22 mouse cellular contexts compared by ENCODE assay signal in the genomic region with DNA sequence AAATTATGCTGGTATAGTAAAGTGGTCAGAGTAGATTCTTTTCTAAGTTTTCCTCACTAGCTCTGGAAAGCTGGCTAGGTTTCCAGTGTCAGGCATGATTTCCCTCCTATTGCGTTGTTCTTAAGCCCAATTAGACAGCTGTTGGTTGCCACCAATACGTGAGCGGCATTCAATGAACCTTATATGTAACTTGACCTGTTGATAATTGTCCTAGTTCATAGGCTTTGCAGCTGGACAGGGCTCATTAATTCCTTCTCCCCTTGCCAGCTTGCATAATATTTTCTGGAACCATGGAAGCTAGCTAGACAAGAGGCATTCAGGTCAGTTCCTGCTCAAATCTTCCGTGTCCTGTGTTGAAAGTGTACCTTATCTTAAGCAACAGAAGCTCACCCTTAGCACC.
DNase-seq lines count a peak whose midpoint lies in the region; ATAC-seq lines count a peak whose summit lies in the region.
"Had no signal": no experiment of that assay in that cellular context is flagged by ENCODE, and none has a peak within 500 bp of the region (broad histone marks: within the 10 kb centered on the region; RNA-seq: fewer than 3 reads in every experiment).

No protein-coding gene starts in this region.

- ATAC-seq in embryonic facial prominence, embryonic 11.5 days (replicated peaks; ENCODE audit: insufficient number of reproducible peaks, low FRiP score, low TSS enrichment, low read depth) = no peak
- ATAC-seq in kidney, embryonic 14.5 days (ENCODE audit: low FRiP score, low TSS enrichment) = peak; percentile 73; the same call in 1 of the 2 replicates
- ATAC-seq: midbrain, embryonic 13.5 days had no signal

- H3K4me2 ChIP-seq in embryonic facial prominence, embryonic 11.5 days (ENCODE audit: low read depth, low read length) = no peak overlapping the region
- H3K4me2 ChIP-seq in kidney, embryonic 14.5 days (replicated peaks; ENCODE audit: low read depth, low read length) = no peak overlapping the region
- H3K4me2 ChIP-seq: heart, embryonic 13.5 days; hindbrain, embryonic 13.5 days; liver, embryonic 15.5 days; lung, embryonic 15.5 days; midbrain, embryonic 13.5 days had no signal

- no peak overlapping the region for H3K27ac ChIP-seq in embryonic facial prominence, embryonic 11.5 days (replicated peaks; ENCODE audit: low read depth, low read length)
- H3K27ac ChIP-seq in embryonic facial prominence, embryonic 10.5 days (replicated peaks) = no peak overlapping the region
- no peak overlapping the region for H3K27ac ChIP-seq in kidney, embryonic 14.5 days (ENCODE audit: low read depth, low read length)
- H3K27ac ChIP-seq: heart, embryonic 13.5 days; hindbrain, embryonic 13.5 days; liver, embryonic 15.5 days; lung, embryonic 15.5 days; midbrain, embryonic 13.5 days had no signal

- H3K4me1 ChIP-seq in embryonic facial prominence, embryonic 11.5 days (ENCODE audit: control insufficient read depth, insufficient read depth, low read length) = no peaks in the 10 kb centered on the region
- peaks cover 12% of the 10 kb centered on the region for H3K4me1 ChIP-seq in embryonic facial prominence, embryonic 10.5 days
- H3K4me1 ChIP-seq in kidney, embryonic 14.5 days (ENCODE audit: control insufficient read depth, insufficient read depth, low read length) = peaks cover 13% of the 10 kb centered on the region
- H3K4me1 ChIP-seq: hindbrain, embryonic 13.5 days; liver, embryonic 15.5 days; lung, embryonic 15.5 days; midbrain, embryonic 13.5 days had no signal

- H3K36me3 ChIP-seq in embryonic facial prominence, embryonic 11.5 days (replicated peaks; ENCODE audit: control insufficient read depth, insufficient read depth, low read depth, low read length) = no peaks in the 10 kb centered on the region
- no peaks in the 10 kb centered on the region for H3K36me3 ChIP-seq in embryonic facial prominence, embryonic 10.5 days (replicated peaks)
- H3K36me3 ChIP-seq in kidney, embryonic 14.5 days (ENCODE audit: control insufficient read depth, insufficient read depth, low read length) = no peaks in the 10 kb centered on the region
- H3K36me3 ChIP-seq: heart, embryonic 13.5 days; hindbrain, embryonic 13.5 days; liver, embryonic 15.5 days; lung, embryonic 15.5 days; midbrain, embryonic 13.5 days had no signal

- no peaks in the 10 kb centered on the region for H3K27me3 ChIP-seq in embryonic facial prominence, embryonic 11.5 days (ENCODE audit: control insufficient read depth, insufficient read depth, low read length)
- H3K27me3 ChIP-seq in embryonic facial prominence, embryonic 10.5 days (replicated peaks; ENCODE audit: low read depth, poor library complexity, severe bottlenecking) = no peaks in the 10 kb centered on the region
- no peaks in the 10 kb centered on the region for H3K27me3 ChIP-seq in kidney, embryonic 14.5 days (ENCODE audit: control insufficient read depth, insufficient read depth, low read length)
- H3K27me3 ChIP-seq: heart, embryonic 13.5 days; hindbrain, embryonic 13.5 days; liver, embryonic 15.5 days; lung, embryonic 15.5 days; midbrain, embryonic 13.5 days had no signal

- H3K9me3 ChIP-seq in embryonic facial prominence, embryonic 11.5 days (replicated peaks; ENCODE audit: control insufficient read depth, low read length) = no peaks in the 10 kb centered on the region
- H3K9me3 ChIP-seq in embryonic facial prominence, embryonic 10.5 days = no peaks in the 10 kb centered on the region
- no peaks in the 10 kb centered on the region for H3K9me3 ChIP-seq in kidney, embryonic 14.5 days (ENCODE audit: control insufficient read depth, low read length)
- H3K9me3 ChIP-seq: heart, embryonic 13.5 days; hindbrain, embryonic 13.5 days; liver, embryonic 15.5 days; lung, embryonic 15.5 days; megakaryocyte, embryonic 14.5 days; midbrain, embryonic 13.5 days had no signal

- no peak overlapping the region for H3K4me3 ChIP-seq in embryonic facial prominence, embryonic 11.5 days (ENCODE audit: low read depth, low read length)
- no peak overlapping the region for H3K4me3 ChIP-seq in embryonic facial prominence, embryonic 10.5 days
- no peak overlapping the region for H3K4me3 ChIP-seq in kidney, embryonic 14.5 days (ENCODE audit: low read length)
- H3K4me3 ChIP-seq: heart, embryonic 13.5 days; hindbrain, embryonic 13.5 days; liver, embryonic 15.5 days; lung, embryonic 15.5 days; midbrain, embryonic 13.5 days had no signal

- no peak overlapping the region for H3K9ac ChIP-seq in embryonic facial prominence, embryonic 11.5 days (replicated peaks; ENCODE audit: low read length)
- H3K9ac ChIP-seq in kidney, embryonic 14.5 days (ENCODE audit: low read depth, low read length) = no peak overlapping the region
- H3K9ac ChIP-seq: heart, embryonic 13.5 days; hindbrain, embryonic 13.5 days; liver, embryonic 15.5 days; lung, embryonic 15.5 days; midbrain, embryonic 13.5 days had no signal

- 55% methylated on average over 4 of the region's 4 CpGs for WGBS in embryonic facial prominence, embryonic 11.5 days
- WGBS in embryonic facial prominence, embryonic 10.5 days = 78% methylated on average over 4 of the region's 4 CpGs
- WGBS in kidney, embryonic 14.5 days = 35% methylated on average over 4 of the region's 4 CpGs

- peak; percentile 4 for DNase-seq in embryonic facial prominence, embryonic 11.5 days (ENCODE audit: low spot score)
- no peak for DNase-seq in embryonic facial prominence, embryonic 10.5 days (ENCODE audit: low spot score)
- DNase-seq in kidney, adult 8-10 months = peak; percentile 9 to 42
- DNase-seq in kidney, postnatal 25 days = no peak
- DNase-seq in retina, embryonic 14.5 days (ENCODE audit: low spot score) = peak; percentile 43
- DNase-seq in urinary bladder, postnatal 4 days (ENCODE audit: low spot score in 2 of 2) = no peak
- no peak for DNase-seq in heart, postnatal 4 days
- DNase-seq: cerebellum, adult 11-12 months; cerebellum, postnatal 10 days; gastrocnemius, postnatal 25 days; heart, adult 18-20 months; heart, postnatal 14 days; layer of hippocampus, adult 9-11 months; lung, postnatal 36 days; thymus, postnatal 14 days had no signal

Comparison
In these comparisons a context has a peak if more than half of its experiments do, and no peak if none do; other contexts are left out.
1. DNase-seq: peak in embryonic facial prominence, embryonic 11.5 days (single experiment), kidney, adult 8-10 months (2 of 2) and retina, embryonic 14.5 days (single experiment); none in embryonic facial prominence, embryonic 10.5 days (single experiment), kidney, postnatal 25 days (0 of 2), urinary bladder, postnatal 4 days (0 of 2) and heart, postnatal 4 days (single experiment).